Mouse (Mus musculus): ENCODE results near the gene Clcnka. TPM values are rescaled to one million over a fixed set of nuclear protein-coding genes. Genes with fewer than 3 reads are reported as not detected.

Clcnka gene
- polyA plus RNA-seq, 1 experiment from 2014 or later = 0.20 TPM

DNA sequence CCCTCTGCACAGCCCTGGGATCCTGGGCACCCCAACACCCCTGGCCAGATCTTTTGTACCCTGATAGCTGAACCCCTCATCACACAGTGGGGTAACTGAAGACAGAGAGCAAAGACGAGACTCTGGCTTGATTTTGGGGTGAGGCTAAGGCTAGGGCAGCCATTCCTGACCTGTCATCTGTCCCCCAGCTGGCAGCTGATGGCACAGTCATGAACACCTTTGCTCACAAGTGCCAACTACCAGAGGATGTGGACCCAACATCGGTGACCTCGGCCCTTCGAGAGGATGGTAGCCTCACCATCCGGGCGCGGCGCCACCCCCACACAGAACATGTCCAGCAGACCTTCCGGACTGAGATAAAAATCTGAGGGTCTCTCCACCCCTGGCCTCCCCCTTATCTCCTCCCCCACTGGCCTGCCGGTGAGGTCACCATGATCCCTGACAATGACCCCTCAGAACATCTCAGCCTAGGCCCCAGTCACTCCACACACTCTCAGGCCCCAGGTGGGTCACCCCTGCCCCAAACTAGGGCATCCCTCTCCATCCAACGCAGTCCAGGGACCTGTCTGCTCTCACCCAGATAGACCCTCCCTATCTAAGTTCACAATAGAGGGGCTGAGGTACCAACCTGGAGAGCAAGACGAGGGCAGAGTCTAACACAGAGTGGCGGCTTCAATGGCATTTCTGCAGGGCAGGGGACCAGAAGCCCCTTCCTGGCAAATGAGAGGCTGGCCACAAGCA, 25.3 kb upstream of the Clcnka start:
- H3K27ac ChIP-seq = no peak overlapping the region
- H3K27me3 ChIP-seq (ENCODE audit: control insufficient read depth, insufficient read depth, low read length) = no peaks in the 10 kb centered on the region
- H3K9ac ChIP-seq = no peak overlapping the region
- no peaks in the 10 kb centered on the region for H3K36me3 ChIP-seq (replicated peaks; ENCODE audit: control insufficient read depth, insufficient read depth)
- WGBS = 89% methylated on average over 13 of the region's 13 CpGs
- H3K4me3 ChIP-seq (replicated peaks; ENCODE audit: low read length) = no peak overlapping the region
- H3K9me3 ChIP-seq (ENCODE audit: control insufficient read depth, low read length) = no peaks in the 10 kb centered on the region
- H3K4me2 ChIP-seq (replicated peaks) = no peak overlapping the region
- DNase-seq (ENCODE audit: low spot score) (no peak), ATAC-seq (ENCODE audit: low FRiP score) (no peak)
- no peaks in the 10 kb centered on the region; the same call in 1 of the 2 replicates for H3K4me1 ChIP-seq (replicated peaks; ENCODE audit: control insufficient read depth, insufficient read depth, low read length)

DNA sequence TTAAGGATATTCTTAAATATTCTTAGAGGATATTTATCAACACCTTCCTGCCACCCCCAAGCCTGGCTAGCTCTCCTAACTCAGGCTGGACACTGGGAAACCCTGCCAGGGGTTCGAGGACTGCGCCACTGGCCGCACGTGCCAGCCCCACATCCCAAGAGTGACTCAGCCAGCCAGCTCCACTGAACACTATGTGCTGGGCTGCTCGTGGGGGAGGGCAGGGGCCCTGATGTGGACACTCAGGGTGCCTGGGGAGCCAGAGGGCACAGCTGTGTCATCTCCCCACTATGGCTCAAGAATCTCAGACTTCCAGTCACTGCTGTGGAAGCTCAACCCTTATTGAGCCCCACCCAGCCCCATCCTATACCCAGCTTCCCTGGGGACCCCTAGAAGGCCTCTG, 24.8 kb upstream of the Clcnka start:
- DNase-seq (ENCODE audit: low spot score) (no peak), ATAC-seq (ENCODE audit: low FRiP score) (no peak)
- Histone ChIP-seq H3K36me3 (replicated peaks; ENCODE audit: control insufficient read depth, insufficient read depth) (no peaks in the 10 kb centered on the region), H3K4me1 (replicated peaks; ENCODE audit: control insufficient read depth, insufficient read depth, low read length) (no peaks in the 10 kb centered on the region; the same call in 1 of the 2 replicates), H3K4me3 (replicated peaks; ENCODE audit: low read length) (no peak overlapping the region), H3K27me3 (ENCODE audit: control insufficient read depth, insufficient read depth, low read length) (no peaks in the 10 kb centered on the region), H3K4me2 (replicated peaks) (no peak overlapping the region), H3K9me3 (ENCODE audit: control insufficient read depth, low read length) (no peaks in the 10 kb centered on the region), H3K27ac (no peak overlapping the region), H3K9ac (no peak overlapping the region)
- 74% methylated on average over 5 of the region's 5 CpGs for WGBS

DNA sequence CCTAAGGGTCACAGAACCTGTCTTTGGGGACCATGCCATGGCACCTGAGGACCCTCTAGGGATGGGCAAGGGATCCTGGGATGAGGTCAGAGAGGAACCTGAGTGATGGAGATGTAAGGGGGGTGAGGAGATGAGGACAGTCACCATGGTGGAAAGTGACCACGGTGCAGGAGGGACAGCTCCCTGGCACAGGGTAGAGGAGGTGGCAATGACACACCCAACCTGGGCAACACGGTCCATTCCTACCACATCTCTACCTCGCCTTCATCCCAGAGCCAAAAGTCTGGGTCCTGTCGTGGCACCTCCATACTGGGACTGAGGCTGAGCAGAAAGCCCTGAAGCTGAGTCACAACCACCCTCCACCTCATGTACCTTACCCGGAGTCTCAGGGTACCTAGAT, 24.3 kb upstream of the Clcnka start:
- no peaks in the 10 kb centered on the region for H3K36me3 ChIP-seq (replicated peaks; ENCODE audit: control insufficient read depth, insufficient read depth)
- no peaks in the 10 kb centered on the region for H3K27me3 ChIP-seq (ENCODE audit: control insufficient read depth, insufficient read depth, low read length)
- ATAC-seq (ENCODE audit: low FRiP score) = no peak
- H3K27ac ChIP-seq = no peak overlapping the region
- no peak overlapping the region for H3K4me3 ChIP-seq (replicated peaks; ENCODE audit: low read length)
- H3K4me1 ChIP-seq (replicated peaks; ENCODE audit: control insufficient read depth, insufficient read depth, low read length) = no peaks in the 10 kb centered on the region; the same call in 1 of the 2 replicates
- no peak for DNase-seq (ENCODE audit: low spot score)
- 78% methylated on average over 5 of the region's 5 CpGs for WGBS
- H3K9ac ChIP-seq = no peak overlapping the region
- no peak overlapping the region for H3K4me2 ChIP-seq (replicated peaks)
- no peaks in the 10 kb centered on the region for H3K9me3 ChIP-seq (ENCODE audit: control insufficient read depth, low read length)

DNA sequence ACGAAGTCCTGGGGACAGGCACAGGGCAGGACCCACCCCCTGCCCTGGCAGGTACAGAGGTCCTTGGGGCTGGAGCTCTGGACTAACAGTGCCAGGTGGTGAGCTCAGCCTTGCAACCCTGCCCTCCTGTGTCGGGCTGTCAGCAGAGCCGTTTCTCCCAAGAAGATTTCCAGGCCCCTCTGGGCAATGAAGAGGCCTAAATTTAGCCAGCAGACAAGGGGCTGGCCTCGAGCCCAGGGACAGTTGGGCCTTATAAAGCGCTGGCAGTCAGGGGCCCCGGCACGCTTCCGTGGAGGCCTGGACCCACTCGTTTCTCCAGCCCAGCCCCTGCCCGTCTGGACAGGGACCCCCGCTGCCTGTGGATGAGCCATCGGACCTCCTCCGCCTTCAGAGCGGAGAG, 22.9 kb upstream of the Clcnka start:
- H3K9ac ChIP-seq = no peak overlapping the region
- H3K36me3 ChIP-seq (replicated peaks; ENCODE audit: control insufficient read depth, insufficient read depth) = no peaks in the 10 kb centered on the region
- no peaks in the 10 kb centered on the region for H3K27me3 ChIP-seq (ENCODE audit: control insufficient read depth, insufficient read depth, low read length)
- 58% methylated on average over 14 of the region's 14 CpGs for WGBS
- ATAC-seq (ENCODE audit: low FRiP score) = no peak
- no peak overlapping the region for H3K4me3 ChIP-seq (replicated peaks; ENCODE audit: low read length)
- H3K4me1 ChIP-seq (replicated peaks; ENCODE audit: control insufficient read depth, insufficient read depth, low read length) = no peaks in the 10 kb centered on the region; the same call in 1 of the 2 replicates
- H3K4me2 ChIP-seq (replicated peaks) = no peak overlapping the region
- DNase-seq (ENCODE audit: low spot score) = no peak
- no peaks in the 10 kb centered on the region for H3K9me3 ChIP-seq (ENCODE audit: control insufficient read depth, low read length)
- H3K27ac ChIP-seq = no peak overlapping the region

DNA sequence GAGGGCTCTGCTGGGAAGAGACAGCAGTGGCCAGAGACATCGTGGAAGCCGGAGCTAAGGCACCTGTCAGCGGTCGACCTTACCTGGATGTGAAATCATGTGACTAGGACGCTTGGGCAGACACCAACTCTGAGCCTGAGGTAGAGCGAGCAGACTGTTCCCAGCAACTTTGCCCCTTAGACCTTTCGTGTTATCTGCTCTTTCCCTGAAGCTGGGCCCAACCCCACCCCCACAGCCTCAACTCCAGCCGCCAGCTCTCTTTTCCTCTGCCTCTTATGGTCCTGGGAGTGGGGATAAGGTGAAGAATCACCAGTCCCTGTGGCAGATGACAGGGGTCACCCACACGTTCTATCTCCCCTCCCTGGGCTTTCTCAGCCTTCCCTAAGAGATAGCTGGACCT, 22.4 kb upstream of the Clcnka start:
- H3K27ac ChIP-seq = no peak overlapping the region
- 64% methylated on average over 9 of the region's 9 CpGs for WGBS

DNA sequence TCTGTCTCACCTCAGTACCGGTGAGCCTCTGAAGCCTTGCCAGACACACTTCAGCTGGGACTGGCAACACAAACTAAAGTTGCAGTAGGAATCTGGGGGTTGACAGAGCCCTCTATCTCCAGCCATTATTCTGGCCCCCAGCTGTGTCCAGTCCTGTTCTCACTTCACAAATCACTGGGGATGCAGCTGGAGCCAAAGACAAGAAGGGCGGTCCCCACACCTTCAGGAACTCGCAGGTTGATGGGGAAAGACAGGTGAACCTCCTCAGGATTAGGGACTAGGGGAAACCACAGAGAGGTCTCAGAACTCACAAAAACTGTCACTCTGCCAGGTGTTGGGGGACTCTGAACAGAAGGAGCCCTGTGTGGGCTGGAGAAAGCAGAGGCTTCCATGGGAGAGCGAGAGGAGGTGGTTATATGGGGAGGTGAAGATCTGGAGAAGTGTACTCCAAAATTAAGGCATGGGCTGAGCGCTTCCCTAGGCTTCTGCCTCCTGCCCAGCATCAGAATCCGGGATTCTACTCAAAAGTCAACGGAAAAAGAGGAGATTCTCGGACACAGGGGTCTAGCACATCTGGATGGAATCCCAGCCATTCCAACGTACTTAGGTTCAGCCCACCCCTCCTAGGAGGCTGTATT, 21.8 kb upstream of the Clcnka start, which contains the start of gene Hspb7:
Hspb7 (plus strand) TSS at position 588 of the 638 bp plus-strand sequence.
- no peak for DNase-seq (ENCODE audit: low spot score)
- no peak for ATAC-seq (ENCODE audit: low FRiP score)
- 66% methylated on average over 9 of the region's 9 CpGs for WGBS
- Histone ChIP-seq H3K27me3 (ENCODE audit: control insufficient read depth, insufficient read depth, low read length) (no peaks in the 10 kb centered on the region), H3K4me1 (replicated peaks; ENCODE audit: control insufficient read depth, insufficient read depth, low read length) (no peaks in the 10 kb centered on the region), H3K4me2 (replicated peaks) (no peak within 1 kb of the TSS), H3K36me3 (replicated peaks; ENCODE audit: control insufficient read depth, insufficient read depth) (no peaks in the 10 kb centered on the region), H3K4me3 (replicated peaks; ENCODE audit: low read length) (no peak within 1 kb of the TSS), H3K27ac (no peak within 1 kb of the TSS), H3K9me3 (ENCODE audit: control insufficient read depth, low read length) (no peaks in the 10 kb centered on the region), H3K9ac (no peak within 1 kb of the TSS)

More for the DNA sequence above, 22.4 kb upstream of the Clcnka start:
- Histone ChIP-seq H3K9ac (no peak overlapping the region), H3K4me1 (replicated peaks; ENCODE audit: control insufficient read depth, insufficient read depth, low read length) (no peaks in the 10 kb centered on the region; the same call in 1 of the 2 replicates), H3K36me3 (replicated peaks; ENCODE audit: control insufficient read depth, insufficient read depth) (no peaks in the 10 kb centered on the region), H3K4me2 (replicated peaks) (no peak overlapping the region), H3K9me3 (ENCODE audit: control insufficient read depth, low read length) (no peaks in the 10 kb centered on the region), H3K27me3 (ENCODE audit: control insufficient read depth, insufficient read depth, low read length) (no peaks in the 10 kb centered on the region), H3K4me3 (replicated peaks; ENCODE audit: low read length) (no peak overlapping the region)
- ATAC-seq (ENCODE audit: low FRiP score) (no peak), DNase-seq (ENCODE audit: low spot score) (no peak)

DNA sequence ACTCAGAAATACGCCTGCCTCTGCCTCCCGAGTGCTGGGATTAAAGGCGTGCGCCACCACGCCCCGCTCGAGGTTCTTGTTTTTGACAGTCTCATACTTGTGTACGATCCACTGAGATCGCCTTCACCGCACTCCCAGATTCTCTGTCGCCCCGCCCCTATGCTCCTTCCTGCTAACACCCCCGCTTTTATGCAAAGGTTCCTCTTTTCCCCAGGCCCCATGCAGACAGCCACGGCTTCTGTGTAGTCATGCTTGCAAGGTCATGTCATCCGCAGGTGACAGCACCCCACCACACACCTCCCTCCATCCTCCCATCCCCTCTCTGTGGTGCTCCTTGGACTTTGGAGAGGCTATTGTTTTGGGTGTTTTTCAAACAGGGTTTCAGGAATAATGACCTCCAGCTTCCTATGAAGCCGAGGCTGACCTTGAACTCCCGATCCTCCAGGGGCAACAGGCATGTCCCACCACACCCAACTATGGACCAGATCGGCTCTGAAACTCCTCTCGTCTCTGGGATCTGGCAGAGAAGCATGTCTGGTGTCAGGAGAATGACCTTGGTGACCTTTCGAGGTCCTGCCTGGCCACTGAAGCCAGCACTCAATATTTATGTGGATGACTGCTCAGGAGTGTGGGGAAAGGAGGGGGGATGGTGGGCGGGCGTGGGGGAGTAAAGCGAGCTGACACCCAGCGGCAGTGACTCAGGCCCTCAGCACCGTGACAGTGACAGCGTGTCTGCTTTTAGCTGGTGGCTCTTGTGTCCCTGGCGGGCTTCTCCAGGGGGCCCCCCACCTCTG, 21.1 kb upstream of the Clcnka start:
- WGBS = 68% methylated on average over 27 of the region's 27 CpGs
- Histone ChIP-seq H3K27ac (no peak overlapping the region), H3K4me2 (replicated peaks) (no peak overlapping the region), H3K36me3 (replicated peaks; ENCODE audit: control insufficient read depth, insufficient read depth) (no peaks in the 10 kb centered on the region), H3K27me3 (ENCODE audit: control insufficient read depth, insufficient read depth, low read length) (no peaks in the 10 kb centered on the region), H3K4me3 (replicated peaks; ENCODE audit: low read length) (no peak overlapping the region), H3K4me1 (replicated peaks; ENCODE audit: control insufficient read depth, insufficient read depth, low read length) (no peaks in the 10 kb centered on the region), H3K9ac (no peak overlapping the region), H3K9me3 (ENCODE audit: control insufficient read depth, low read length) (no peaks in the 10 kb centered on the region)
- ATAC-seq (ENCODE audit: low FRiP score) (no peak), DNase-seq (ENCODE audit: low spot score) (no peak)

DNA sequence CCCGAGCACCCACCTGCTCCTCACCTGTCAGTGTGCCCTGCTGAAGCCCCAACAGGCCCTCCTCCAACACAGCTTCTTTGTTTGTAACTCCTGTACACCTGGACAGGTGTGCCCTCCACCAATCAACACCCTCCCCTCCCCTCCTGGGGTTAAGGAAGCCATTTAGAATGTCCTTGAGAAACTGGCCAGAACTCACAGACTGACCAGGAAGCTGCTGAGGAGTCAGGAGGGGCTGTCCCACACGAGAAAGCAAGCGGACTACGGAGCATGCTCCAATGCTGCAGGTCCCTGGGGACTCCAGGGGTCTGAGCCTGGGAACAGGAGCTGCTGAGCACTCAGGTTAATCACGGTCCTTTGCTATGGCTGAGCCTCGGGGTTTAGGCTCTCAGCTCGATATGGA, 17.4 kb upstream of the Clcnka start, which contains the start of gene Clcnkb:
Clcnkb (minus strand) TSS at position 91 of the 400 bp plus-strand sequence.
- Histone ChIP-seq H3K4me3 (replicated peaks; ENCODE audit: low read length) (no peak within 1 kb of the TSS), H3K4me2 (replicated peaks) (no peak within 1 kb of the TSS), H3K36me3 (replicated peaks; ENCODE audit: control insufficient read depth, insufficient read depth) (no peaks in the 10 kb centered on the region), H3K9me3 (ENCODE audit: control insufficient read depth, low read length) (no peaks in the 10 kb centered on the region), H3K4me1 (replicated peaks; ENCODE audit: control insufficient read depth, insufficient read depth, low read length) (no peaks in the 10 kb centered on the region), H3K9ac (no peak within 1 kb of the TSS), H3K27me3 (ENCODE audit: control insufficient read depth, insufficient read depth, low read length) (no peaks in the 10 kb centered on the region), H3K27ac (no peak within 1 kb of the TSS)
- DNase-seq (ENCODE audit: low spot score) (no peak), ATAC-seq (ENCODE audit: low FRiP score) (no peak)
- WGBS = 62% methylated on average over 7 of the region's 7 CpGs

DNA sequence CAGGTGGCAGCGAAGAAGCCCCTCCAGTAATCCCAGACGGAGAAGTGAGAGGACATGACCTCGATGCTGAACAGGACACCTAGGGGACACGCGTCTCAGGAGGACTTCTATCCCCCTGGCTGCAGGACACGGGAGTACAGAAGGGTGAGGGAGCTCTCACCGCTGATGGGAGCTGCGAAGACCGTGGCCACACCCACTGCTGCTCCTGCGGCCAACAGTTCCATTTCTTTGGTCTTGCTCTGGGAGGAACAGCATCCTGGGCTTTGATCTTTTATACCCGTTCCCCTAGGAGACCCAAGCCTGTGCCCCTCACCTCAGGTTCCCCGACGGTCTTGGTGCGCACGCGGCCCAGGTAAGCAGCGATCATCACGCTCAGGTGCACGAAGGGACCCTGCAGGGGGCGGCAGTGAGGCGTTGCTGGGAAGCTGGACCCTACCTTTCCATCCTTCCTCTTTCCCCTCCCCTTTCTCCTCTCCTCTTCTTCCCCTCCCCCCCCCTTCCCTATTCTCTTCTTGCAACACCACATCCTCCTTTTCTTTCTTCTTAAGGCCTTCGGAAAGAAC, 13.0 kb upstream of the Clcnka start:
- 22% methylated on average over 22 of the region's 22 CpGs for WGBS
- H3K4me1 ChIP-seq (replicated peaks; ENCODE audit: control insufficient read depth, insufficient read depth, low read length) = no peaks in the 10 kb centered on the region
- no peaks in the 10 kb centered on the region for H3K27me3 ChIP-seq (ENCODE audit: control insufficient read depth, insufficient read depth, low read length)
- no peak overlapping the region for H3K4me3 ChIP-seq (replicated peaks; ENCODE audit: low read length)
- H3K9ac ChIP-seq = no peak overlapping the region
- no peaks in the 10 kb centered on the region for H3K36me3 ChIP-seq (replicated peaks; ENCODE audit: control insufficient read depth, insufficient read depth)
- no peak overlapping the region for H3K27ac ChIP-seq
- H3K9me3 ChIP-seq (ENCODE audit: control insufficient read depth, low read length) = no peaks in the 10 kb centered on the region
- ATAC-seq (ENCODE audit: low FRiP score) = no peak
- no peak for DNase-seq (ENCODE audit: low spot score)
- H3K4me2 ChIP-seq (replicated peaks) = no peak overlapping the region

Measured in hindbrain, embryonic 14.5 days (tissue).